Mouse (Mus musculus) kidney, postnatal 10 days (tissue): ENCODE measurements around the gene Nrcam.
"Not testable (repeated sequence)": the region's sequence is repeated elsewhere in the genome, so short reads cannot be mapped to it uniquely, and the experiment has no call there.

Experiments used
- DNase-seq: peaks from one replicate; pipeline ENCODE4 v3.0.0; 2021; ENCODE audit warnings: mixed read lengths

The Nrcam gene

GRCm38 (mm10) chr12:44328381-44329315 is at the start of gene Nrcam:
Gene Nrcam, plus strand, starts transcription at chr12:44328885.
- peak; percentile 72 for DNase-seq

- not testable (repeated sequence) for DNase-seq
These were observed 48.5 kb upstream of the Nrcam start for GRCm38 (mm10) chr12:44280147-44280546.

GRCm38 (mm10) chr12:44281534-44281933 is 47.2 kb upstream of the Nrcam start:
- DNase-seq = no peak

- peak; percentile 18 for DNase-seq
These were observed 45.3 kb upstream of the Nrcam start for GRCm38 (mm10) chr12:44283378-44283777.

- no peak for DNase-seq
These were observed 41.7 kb upstream of the Nrcam start for GRCm38 (mm10) chr12:44286992-44287391.

GRCm38 (mm10) chr12:44292281-44292680 is 36.4 kb upstream of the Nrcam start:
- DNase-seq = peak; percentile 83

GRCm38 (mm10) chr12:44300793-44301192 is 27.9 kb upstream of the Nrcam start:
- DNase-seq = no peak

GRCm38 (mm10) chr12:44304012-44304411 is 24.7 kb upstream of the Nrcam start:
- DNase-seq = no peak

GRCm38 (mm10) chr12:44304869-44305268 is 23.8 kb upstream of the Nrcam start:
- peak; percentile 13 for DNase-seq

- DNase-seq = no peak
These were observed 20.5 kb upstream of the Nrcam start for GRCm38 (mm10) chr12:44308221-44308620.

- no peak for DNase-seq
These were observed 13.5 kb upstream of the Nrcam start for GRCm38 (mm10) chr12:44315212-44315611.

GRCm38 (mm10) chr12:44325091-44325490 is 3.6 kb upstream of the Nrcam start:
- DNase-seq = no peak

- peak; percentile 46 for DNase-seq
These were observed 1.2 kb upstream of the Nrcam start for GRCm38 (mm10) chr12:44327452-44327851.

- peak; percentile 33 for DNase-seq
These were observed 881 bp downstream of the Nrcam start for GRCm38 (mm10) chr12:44329316-44330215.

GRCm38 (mm10) chr12:44330216-44330719 is 1.6 kb downstream of the Nrcam start:
- no peak for DNase-seq

- DNase-seq = no peak
These were observed 8.5 kb downstream of the Nrcam start for GRCm38 (mm10) chr12:44337136-44337640.

- no peak for DNase-seq
These were observed 9.5 kb downstream of the Nrcam start for GRCm38 (mm10) chr12:44338195-44338622.

GRCm38 (mm10) chr12:44344075-44344474 is 15.4 kb downstream of the Nrcam start:
- DNase-seq = no peak

- no peak for DNase-seq
These were observed 16.6 kb downstream of the Nrcam start for GRCm38 (mm10) chr12:44345251-44345650.

- no peak for DNase-seq
These were observed 17.5 kb downstream of the Nrcam start for GRCm38 (mm10) chr12:44346143-44346542.

- no peak for DNase-seq
These were observed 26.4 kb downstream of the Nrcam start for GRCm38 (mm10) chr12:44355116-44355515.

- no peak for DNase-seq
These were observed 28.8 kb downstream of the Nrcam start for GRCm38 (mm10) chr12:44357460-44357859.

GRCm38 (mm10) chr12:44357881-44358280 is 29.2 kb downstream of the Nrcam start:
- DNase-seq = no peak
